Mouse (Mus musculus) ES-Bruce4 (cell line): Measurements from ENCODE around the gene Pgbd1.

ENCODE experiments used
- CTCF ChIP-seq: IDR thresholded peaks from one replicate; pipeline ENCODE4 v1.8.1; 2011; ENCODE audit warnings: low read depth, low read length
- EP300 ChIP-seq: IDR thresholded peaks from 2 replicates; pipeline ENCODE4 v1.6.1; 2011; ENCODE audit warnings: low read depth, low read length; ENCODE audit not compliant: insufficient read depth
- POLR2A ChIP-seq: IDR thresholded peaks from one replicate; pipeline ENCODE4 v1.8.1; 2011; ENCODE audit warnings: low read length; ENCODE audit not compliant: insufficient read depth

GRCm38 (mm10) chr13:21453042-21453441 lies 12.2 kb upstream of the Pgbd1 start:
- no peak for TF ChIP-seq POLR2A
- TF ChIP-seq CTCF: no peak
- TF ChIP-seq EP300: no peak
